Mouse (Mus musculus) c-Kit-negative CD71-positive TER-119-positive erythroid progenitor cells, embryonic 14.5 days (primary cell): Measurements from ENCODE around the gene Dtymk.
"Not testable (repeated sequence)": the region's sequence is repeated elsewhere in the genome, so short reads cannot be mapped to it uniquely, and the experiment has no call there.

Source experiments
- DNase-seq: peaks from one replicate; pipeline ENCODE4 v3.0.0-alpha.2; 2013; ENCODE audit warnings: low read depth, low spot score

Dtymk gene

GRCm38 (mm10) chr1:93801741-93802238 lies at the start of gene Dtymk:
Gene Dtymk, minus strand, starts transcription at chr1:93801934.
- DNase-seq, result peak; percentile 87

GRCm38 (mm10) chr1:93845766-93846366 lies 44.1 kb upstream of the Dtymk start:
- not testable (repeated sequence) for DNase-seq

GRCm38 (mm10) chr1:93838569-93838968 lies 36.8 kb upstream of the Dtymk start:
- not testable (repeated sequence) for DNase-seq

- DNase-seq, result no peak
These were observed 35.6 kb upstream of the Dtymk start for GRCm38 (mm10) chr1:93837335-93837734.

GRCm38 (mm10) chr1:93836532-93836913 lies 34.8 kb upstream of the Dtymk start:
- no peak for DNase-seq

DNA sequence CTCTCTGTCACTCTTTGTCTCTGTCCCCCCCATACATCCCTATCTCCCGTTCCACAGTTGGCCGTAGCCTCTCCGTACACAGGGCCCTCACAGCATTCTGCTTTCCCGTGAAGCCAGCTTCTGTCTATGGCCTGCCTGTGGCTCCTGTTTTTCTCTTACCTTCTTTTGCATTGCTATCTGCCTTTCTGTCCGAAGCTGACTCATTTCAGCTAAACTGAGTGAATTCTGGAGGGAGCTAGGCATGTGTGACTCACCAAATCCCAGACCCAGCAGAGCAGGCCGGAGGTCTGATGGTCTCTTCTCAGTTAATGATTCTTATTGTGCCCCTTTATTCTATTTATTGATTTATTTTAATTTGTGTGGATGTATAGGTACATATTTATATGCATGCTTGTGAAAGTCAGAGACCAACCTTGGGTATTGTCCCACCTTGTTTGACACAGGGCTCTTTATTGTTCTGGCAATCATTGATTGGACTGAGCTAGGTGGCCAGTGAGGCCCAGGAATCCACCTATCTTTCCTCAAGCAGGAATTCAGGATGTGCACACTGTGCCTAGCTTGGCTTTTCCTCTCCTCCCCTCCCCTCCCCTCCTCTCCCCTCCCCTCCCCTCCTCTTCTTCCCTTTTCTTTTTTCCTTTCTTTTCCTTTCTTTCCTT lies 34.3 kb upstream of the Dtymk start:
- DNase-seq, result no peak

DNA sequence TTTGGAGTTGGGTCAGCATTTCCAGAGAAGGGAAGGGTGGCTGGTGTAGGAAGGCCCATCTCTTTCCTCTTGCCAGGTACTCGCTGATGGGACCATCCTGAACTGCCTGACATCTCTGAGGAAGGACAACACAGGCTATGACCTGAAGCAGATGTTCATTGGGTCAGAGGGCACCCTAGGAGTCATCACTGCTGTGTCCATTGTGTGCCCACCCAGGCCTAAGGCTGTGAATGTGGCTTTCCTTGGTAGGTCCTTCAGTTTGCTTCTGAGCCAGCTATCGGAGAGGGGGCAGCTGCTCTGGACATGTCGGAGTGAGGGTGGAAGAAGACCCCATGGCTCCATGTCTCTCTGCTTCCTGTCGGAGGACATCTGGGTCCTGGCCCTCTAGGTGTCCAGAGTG lies 33.5 kb upstream of the Dtymk start:
- no peak for DNase-seq

DNA sequence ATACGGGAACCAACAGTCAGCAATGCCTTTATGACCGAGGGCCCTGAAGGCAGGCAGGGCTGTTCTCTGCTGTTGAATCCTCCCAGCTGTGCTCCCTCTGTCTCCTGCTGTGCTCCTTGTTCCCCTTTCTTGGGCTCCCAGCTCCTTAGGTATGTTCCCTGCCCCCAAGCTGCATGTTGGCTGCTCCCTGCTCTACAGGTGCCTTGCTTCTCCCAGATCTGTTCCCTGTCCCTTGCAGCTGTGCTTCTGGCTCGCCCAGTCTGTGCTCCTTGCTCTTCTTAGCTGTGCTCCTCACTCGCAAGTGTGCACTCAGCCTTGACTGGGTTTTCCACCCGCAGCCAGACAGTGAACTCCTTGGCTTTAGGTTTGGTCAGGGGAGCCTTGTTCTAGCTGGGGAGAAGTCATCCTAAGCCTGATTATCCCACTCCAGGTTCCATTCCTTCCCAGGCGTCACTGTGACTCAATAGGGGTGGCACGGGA lies 33.0 kb upstream of the Dtymk start:
- DNase-seq, result no peak

DNA sequence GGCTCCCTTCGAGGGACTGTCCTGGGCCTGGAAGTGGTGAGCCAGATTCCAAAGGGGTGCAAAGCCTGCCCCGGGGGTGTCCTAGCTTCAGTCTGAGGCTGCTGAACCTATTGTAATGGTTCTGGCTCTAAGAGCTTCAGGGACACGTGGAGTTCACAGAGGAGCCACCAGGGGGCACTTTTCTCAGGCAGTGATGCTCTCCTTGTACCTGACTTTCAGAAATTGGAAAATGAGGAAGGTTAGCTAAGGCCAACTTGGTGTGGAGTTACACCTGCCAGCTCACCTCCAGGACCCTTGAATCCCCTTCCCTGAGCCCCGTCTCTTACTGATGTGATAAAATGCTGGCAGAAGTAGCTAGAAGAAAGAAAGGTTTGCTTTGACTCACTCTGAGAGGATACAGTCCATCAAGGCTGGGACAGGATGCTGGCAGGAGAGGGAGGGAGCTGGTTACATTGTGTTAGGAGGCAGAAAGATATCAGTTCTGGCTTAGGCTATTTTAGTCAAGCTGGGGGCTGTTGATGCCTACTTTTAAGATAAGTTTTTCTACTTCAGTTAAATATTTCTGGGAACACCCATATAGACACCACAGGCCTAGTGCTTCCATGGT lies 31.1 kb upstream of the Dtymk start:
- not testable (repeated sequence) for DNase-seq

DNA sequence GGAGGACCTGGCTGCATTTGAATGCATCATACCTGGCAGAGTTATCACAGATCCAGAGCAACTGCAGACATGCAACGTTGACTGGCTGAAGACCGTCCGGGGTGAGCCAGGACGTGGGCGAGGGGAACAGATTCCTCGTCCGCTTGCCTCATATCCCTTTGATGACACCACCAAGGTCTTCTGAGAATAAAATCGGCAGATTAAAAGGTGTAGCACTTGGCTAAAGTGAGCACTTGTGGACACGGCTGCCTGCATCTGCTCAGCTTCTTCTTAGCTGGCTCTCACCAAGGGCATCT lies 24.8 kb upstream of the Dtymk start:
- no peak for DNase-seq

- DNase-seq, result no peak
These were observed 24.2 kb upstream of the Dtymk start for GRCm38 (mm10) chr1:93825771-93826539.

GRCm38 (mm10) chr1:93825105-93825674 lies 23.5 kb upstream of the Dtymk start:
- peak; percentile 92 for DNase-seq

- no peak for DNase-seq
These were observed 22.9 kb upstream of the Dtymk start, which contains the start of gene D2hgdh for GRCm38 (mm10) chr1:93824609-93825008. Gene D2hgdh, plus strand, starts transcription at chr1:93824909.

DNA sequence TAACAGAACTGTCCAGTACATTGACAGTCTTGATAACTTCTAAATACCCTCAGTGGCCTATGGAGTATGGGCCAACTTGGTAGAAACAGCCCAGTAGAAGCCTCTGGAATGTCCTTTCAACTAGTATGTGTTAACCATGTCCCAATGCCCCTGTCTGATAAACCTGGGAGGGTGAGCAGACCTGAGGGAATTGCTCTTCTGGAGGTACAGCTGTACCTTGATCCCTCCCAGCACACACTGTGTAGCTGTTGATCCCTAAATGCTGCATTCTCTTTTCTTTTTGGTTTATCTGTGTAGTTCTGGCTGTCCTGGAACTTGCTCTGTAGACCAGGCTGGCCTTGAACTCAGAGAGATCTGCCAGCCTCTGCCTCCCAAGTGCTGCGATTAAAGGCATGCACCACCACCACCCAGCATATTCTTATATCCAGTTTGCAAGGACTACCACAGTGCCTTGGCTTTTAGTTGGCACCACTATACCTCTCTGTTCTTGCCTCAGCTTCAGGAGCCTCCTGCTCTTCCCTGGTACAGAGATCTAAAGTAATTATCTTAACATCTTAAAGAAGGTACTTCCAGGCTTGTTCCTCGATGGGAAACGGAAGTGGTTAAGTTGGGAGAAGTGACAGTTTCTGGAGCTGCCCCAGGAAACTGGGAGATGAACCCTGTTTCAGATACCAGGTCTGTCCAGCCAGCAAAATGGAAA lies 22.2 kb upstream of the Dtymk start:
- DNase-seq, result no peak

- no peak for DNase-seq
These were observed 17.0 kb upstream of the Dtymk start for GRCm38 (mm10) chr1:93818722-93819121.

- DNase-seq, result no peak
These were observed 16.2 kb upstream of the Dtymk start for GRCm38 (mm10) chr1:93817823-93818532.

DNA sequence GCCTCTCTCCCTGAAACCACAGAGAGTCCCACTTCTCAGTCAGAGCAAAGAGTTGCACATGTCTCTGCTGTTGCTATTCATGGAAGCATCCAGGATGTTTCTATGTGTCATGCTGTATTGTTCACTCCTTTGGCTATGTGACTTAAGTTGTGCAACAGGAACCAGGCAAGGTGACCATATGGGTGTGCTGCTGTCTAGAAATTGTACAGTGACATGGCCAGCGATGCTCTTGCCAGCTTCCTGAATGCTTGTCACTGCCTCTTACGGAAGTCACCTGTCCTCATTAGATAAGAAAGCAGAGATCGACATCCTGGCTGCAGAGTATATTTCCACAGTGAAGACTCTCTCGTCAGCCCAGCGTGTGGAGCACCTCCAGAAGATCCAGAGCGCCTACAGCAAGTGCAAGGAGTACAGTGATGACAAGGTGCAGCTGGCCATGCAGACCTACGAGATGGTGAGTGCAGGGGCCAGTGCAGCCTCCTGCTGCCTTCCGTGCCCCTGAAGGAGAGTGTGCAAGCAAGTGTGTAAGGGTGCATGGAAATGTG lies 9.8 kb upstream of the Dtymk start:
- no peak for DNase-seq

DNA sequence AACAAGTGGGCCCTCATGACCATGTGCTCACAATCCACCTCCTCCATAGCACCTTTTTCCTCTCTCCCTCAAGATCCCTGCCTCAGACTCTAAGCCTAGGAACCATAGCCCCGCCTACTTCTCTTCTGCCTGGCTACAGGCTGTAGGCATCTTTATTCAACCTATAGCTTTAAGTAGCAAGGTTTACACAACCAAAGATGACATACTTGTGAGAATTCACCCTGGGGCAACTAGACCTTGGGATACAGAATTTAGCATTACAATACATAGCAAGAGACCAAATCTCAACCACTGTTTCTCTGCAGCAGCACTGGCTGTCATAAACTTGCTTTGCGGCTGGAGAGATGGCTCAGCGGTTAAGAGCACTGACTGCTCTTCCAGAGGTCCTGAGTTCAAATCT lies 8.3 kb upstream of the Dtymk start:
- no peak for DNase-seq

DNA sequence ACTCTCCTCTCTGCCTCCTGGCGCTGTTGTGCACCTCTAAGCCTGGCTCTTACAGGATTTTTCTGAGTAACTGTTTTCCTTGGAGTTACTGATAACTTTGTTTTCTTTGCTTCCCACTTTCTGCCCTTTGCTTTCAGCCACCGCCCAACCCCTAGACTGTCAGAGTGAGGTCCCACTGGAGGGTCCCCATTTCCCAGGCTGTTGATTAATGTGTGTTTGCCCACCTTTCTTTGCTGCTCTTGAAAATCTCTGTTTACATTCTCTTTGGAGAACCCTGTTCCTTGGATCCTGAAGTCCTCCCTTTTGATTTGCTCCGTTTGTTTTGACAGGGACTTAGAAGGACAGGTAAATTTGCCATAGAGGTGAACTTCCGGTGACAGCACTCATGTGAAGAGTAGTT lies 7.1 kb upstream of the Dtymk start:
- no peak for DNase-seq

GRCm38 (mm10) chr1:93805221-93805951 lies 3.7 kb upstream of the Dtymk start:
- DNase-seq, result peak; percentile 56
